Mouse (Mus musculus) heart, postnatal 0 days (tissue): ENCODE results near the gene Cd72.

ENCODE experiments used
- CTCF ChIP-seq: IDR thresholded peaks from 2 replicates; pipeline ENCODE4 v1.5.1; 2016; ENCODE audit warnings: antibody characterized with exemption, control low read depth, low read depth
- EP300 ChIP-seq: IDR thresholded peaks from 2 replicates; pipeline ENCODE4 v1.6.1; 2016; ENCODE audit warnings: antibody characterized with exemption, low read depth

GRCm38 (mm10) chr4:43400976-43401375 is 53.5 kb downstream of the Cd72 start:
- TF ChIP-seq CTCF (no peak), EP300 (no peak)
